Mouse (Mus musculus): ENCODE results near the gene Sbsn. TPM values are rescaled to one million over a fixed set of nuclear protein-coding genes. Genes with fewer than 3 reads are reported as not detected.

The Sbsn gene
- polyA plus RNA-seq, 1 experiment from 2014 or later, result 1.6 TPM

- WGBS, result 77% methylated on average over 9 of the region's 9 CpGs
- Histone ChIP-seq H3K4me2 (ENCODE audit: low read depth, low read length) (no peak overlapping the region), H3K27ac (ENCODE audit: low read length) (no peak overlapping the region), H3K4me1 (ENCODE audit: control insufficient read depth, insufficient read depth, low read length) (no peaks in the 10 kb centered on the region), H3K9ac (ENCODE audit: low read depth, low read length) (no peak overlapping the region), H3K36me3 (ENCODE audit: control insufficient read depth, insufficient read depth, low read length) (no peaks in the 10 kb centered on the region), H3K27me3 (replicated peaks; ENCODE audit: control insufficient read depth, insufficient read depth, low read length) (no peaks in the 10 kb centered on the region), H3K9me3 (ENCODE audit: control insufficient read depth, low read length) (no peaks in the 10 kb centered on the region), H3K4me3 (ENCODE audit: low read length) (no peak overlapping the region)
- ATAC-seq, result no peak
Measured at GRCm38 (mm10) chr7:30776104-30776503, 24.8 kb downstream of the Sbsn start.

GRCm38 (mm10) chr7:30777081-30777579 is 25.9 kb downstream of the Sbsn start:
- ATAC-seq, result no peak
- Histone ChIP-seq H3K9ac (ENCODE audit: low read depth, low read length) (no peak overlapping the region), H3K36me3 (ENCODE audit: control insufficient read depth, insufficient read depth, low read length) (no peaks in the 10 kb centered on the region), H3K27ac (ENCODE audit: low read length) (no peak overlapping the region), H3K27me3 (replicated peaks; ENCODE audit: control insufficient read depth, insufficient read depth, low read length) (no peaks in the 10 kb centered on the region), H3K4me2 (ENCODE audit: low read depth, low read length) (no peak overlapping the region), H3K4me3 (ENCODE audit: low read length) (no peak overlapping the region), H3K9me3 (ENCODE audit: control insufficient read depth, low read length) (no peaks in the 10 kb centered on the region), H3K4me1 (ENCODE audit: control insufficient read depth, insufficient read depth, low read length) (no peaks in the 10 kb centered on the region)
- 56% methylated on average over 7 of the region's 7 CpGs for WGBS

- H3K4me3 ChIP-seq (ENCODE audit: low read length), result no peak overlapping the region
- H3K36me3 ChIP-seq (ENCODE audit: control insufficient read depth, insufficient read depth, low read length), result no peaks in the 10 kb centered on the region
- no peak overlapping the region for H3K9ac ChIP-seq (ENCODE audit: low read depth, low read length)
- H3K4me2 ChIP-seq (ENCODE audit: low read depth, low read length), result no peak overlapping the region
- WGBS, result 85% methylated on average over 1 of the region's 1 CpGs
- no peak for ATAC-seq
- H3K27ac ChIP-seq (ENCODE audit: low read length), result no peak overlapping the region
- H3K9me3 ChIP-seq (ENCODE audit: control insufficient read depth, low read length), result no peaks in the 10 kb centered on the region
- H3K4me1 ChIP-seq (ENCODE audit: control insufficient read depth, insufficient read depth, low read length), result no peaks in the 10 kb centered on the region
- no peaks in the 10 kb centered on the region for H3K27me3 ChIP-seq (replicated peaks; ENCODE audit: control insufficient read depth, insufficient read depth, low read length)
Measured at GRCm38 (mm10) chr7:30777911-30778310, 26.6 kb downstream of the Sbsn start.

GRCm38 (mm10) chr7:30781792-30782191 is 30.5 kb downstream of the Sbsn start:
- H3K9ac ChIP-seq (ENCODE audit: low read depth, low read length), result no peak overlapping the region
- no peaks in the 10 kb centered on the region for H3K36me3 ChIP-seq (ENCODE audit: control insufficient read depth, insufficient read depth, low read length)
- no peak overlapping the region for H3K27ac ChIP-seq (ENCODE audit: low read length)
- H3K27me3 ChIP-seq (replicated peaks; ENCODE audit: control insufficient read depth, insufficient read depth, low read length), result no peaks in the 10 kb centered on the region
- H3K4me1 ChIP-seq (ENCODE audit: control insufficient read depth, insufficient read depth, low read length), result no peaks in the 10 kb centered on the region
- no peaks in the 10 kb centered on the region for H3K9me3 ChIP-seq (ENCODE audit: control insufficient read depth, low read length)
- no peak overlapping the region for H3K4me3 ChIP-seq (ENCODE audit: low read length)
- 61% methylated on average over 4 of the region's 4 CpGs for WGBS
- no peak for ATAC-seq
- H3K4me2 ChIP-seq (ENCODE audit: low read depth, low read length), result no peak overlapping the region

DNA sequence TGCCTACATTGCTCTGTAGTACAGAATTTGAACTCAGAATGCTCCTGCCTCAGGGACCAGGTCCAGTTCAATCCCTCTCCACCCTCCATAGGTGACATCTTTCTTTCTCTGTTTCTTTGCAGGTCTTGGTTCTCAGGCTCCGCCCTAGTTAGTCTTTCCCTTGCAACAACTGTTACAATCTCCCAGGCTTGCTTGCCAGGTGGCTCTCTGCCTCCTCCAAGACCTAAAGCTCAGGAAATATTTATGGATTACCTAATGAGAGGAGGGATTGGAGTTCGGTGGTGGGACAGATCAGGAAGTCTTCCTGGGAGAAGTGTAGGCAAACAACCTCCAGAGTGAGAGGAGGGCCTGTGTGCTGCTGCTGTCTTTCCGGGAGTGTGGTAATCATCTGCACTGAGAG is 31.4 kb downstream of the Sbsn start:
- no peak overlapping the region for H3K4me2 ChIP-seq (ENCODE audit: low read depth, low read length)
- H3K9me3 ChIP-seq (ENCODE audit: control insufficient read depth, low read length), result no peaks in the 10 kb centered on the region
- H3K9ac ChIP-seq (ENCODE audit: low read depth, low read length), result no peak overlapping the region
- ATAC-seq, result no peak
- no peaks in the 10 kb centered on the region for H3K27me3 ChIP-seq (replicated peaks; ENCODE audit: control insufficient read depth, insufficient read depth, low read length)
- 54% methylated on average over 3 of the region's 3 CpGs for WGBS
- no peaks in the 10 kb centered on the region for H3K36me3 ChIP-seq (ENCODE audit: control insufficient read depth, insufficient read depth, low read length)
- no peak overlapping the region for H3K4me3 ChIP-seq (ENCODE audit: low read length)
- no peaks in the 10 kb centered on the region for H3K4me1 ChIP-seq (ENCODE audit: control insufficient read depth, insufficient read depth, low read length)
- no peak overlapping the region for H3K27ac ChIP-seq (ENCODE audit: low read length)

DNA sequence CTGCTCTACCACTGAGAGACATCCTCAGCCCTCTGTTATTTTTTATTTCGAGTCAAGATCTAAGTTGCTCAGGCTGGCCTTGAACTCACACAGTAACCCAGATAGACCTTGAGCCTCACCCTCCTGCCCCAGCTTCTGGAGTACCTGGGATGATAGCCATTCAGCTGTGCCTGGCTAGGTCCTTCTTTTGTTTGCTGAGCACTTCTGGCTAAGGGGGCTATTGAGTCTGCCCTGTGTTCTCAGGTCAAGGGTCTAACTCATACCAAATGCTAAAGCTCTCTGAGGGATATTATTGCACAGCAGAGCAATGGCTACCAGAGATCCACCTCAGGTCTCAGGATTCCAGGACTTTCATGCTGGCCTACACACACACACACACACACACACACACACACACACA is 33.9 kb downstream of the Sbsn start:
- no peaks in the 10 kb centered on the region for H3K27me3 ChIP-seq (replicated peaks; ENCODE audit: control insufficient read depth, insufficient read depth, low read length)
- no peaks in the 10 kb centered on the region for H3K9me3 ChIP-seq (ENCODE audit: control insufficient read depth, low read length)
- no peak overlapping the region for H3K4me3 ChIP-seq (ENCODE audit: low read length)
- no peaks in the 10 kb centered on the region for H3K36me3 ChIP-seq (ENCODE audit: control insufficient read depth, insufficient read depth, low read length)
- H3K9ac ChIP-seq (ENCODE audit: low read depth, low read length), result no peak overlapping the region
- H3K27ac ChIP-seq (ENCODE audit: low read length), result no peak overlapping the region
- no peak overlapping the region for H3K4me2 ChIP-seq (ENCODE audit: low read depth, low read length)
- no peaks in the 10 kb centered on the region for H3K4me1 ChIP-seq (ENCODE audit: control insufficient read depth, insufficient read depth, low read length)
- ATAC-seq, result no peak; the same call in 1 of the 2 replicates
- WGBS, result 51% methylated on average over 1 of the region's 1 CpGs

DNA sequence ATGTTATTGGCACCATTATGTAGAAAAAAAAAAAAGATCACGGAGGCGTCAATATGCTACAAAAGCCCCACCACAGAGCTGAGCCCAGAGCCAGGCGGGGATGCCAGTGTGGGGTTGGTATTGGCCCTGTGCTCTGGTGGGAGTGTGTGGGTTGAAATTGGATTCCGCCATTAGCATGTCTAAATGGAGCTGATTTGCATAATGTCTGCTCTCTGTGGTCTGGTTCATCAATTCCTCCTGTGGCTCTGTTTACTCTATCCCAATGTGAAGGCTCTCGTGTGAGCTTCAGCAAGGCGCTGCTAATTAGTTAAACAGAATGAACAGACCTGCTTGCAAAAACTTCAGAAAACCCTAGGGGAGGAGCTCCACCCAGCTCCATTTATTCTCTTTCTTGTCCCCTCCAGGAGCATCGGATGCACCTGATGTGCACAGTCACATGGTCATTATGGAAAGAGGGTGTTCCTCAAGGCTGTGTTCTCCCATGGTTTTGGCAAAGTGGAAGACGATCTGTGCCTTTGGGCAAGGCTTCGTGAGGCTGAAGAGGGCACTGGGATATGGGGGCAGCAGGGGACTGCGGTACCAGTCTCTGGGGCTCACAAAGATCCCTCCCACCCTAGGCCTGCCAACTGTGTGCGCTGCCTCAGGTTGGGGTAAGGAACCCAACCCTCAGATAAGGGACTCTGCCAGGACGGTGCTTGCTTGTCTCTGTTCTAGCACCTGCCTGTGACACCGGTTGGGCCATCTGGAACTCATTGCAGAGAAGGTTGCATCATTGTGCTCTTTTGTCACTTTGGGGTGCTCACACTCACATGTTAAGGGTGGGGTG is 34.7 kb downstream of the Sbsn start:
- WGBS, result 63% methylated on average over 13 of the region's 13 CpGs
- Histone ChIP-seq H3K27ac (ENCODE audit: low read length) (no peak overlapping the region), H3K9ac (ENCODE audit: low read depth, low read length) (no peak overlapping the region), H3K36me3 (ENCODE audit: control insufficient read depth, insufficient read depth, low read length) (no peaks in the 10 kb centered on the region), H3K9me3 (ENCODE audit: control insufficient read depth, low read length) (no peaks in the 10 kb centered on the region), H3K27me3 (replicated peaks; ENCODE audit: control insufficient read depth, insufficient read depth, low read length) (no peaks in the 10 kb centered on the region), H3K4me3 (ENCODE audit: low read length) (no peak overlapping the region), H3K4me2 (ENCODE audit: low read depth, low read length) (no peak overlapping the region), H3K4me1 (ENCODE audit: control insufficient read depth, insufficient read depth, low read length) (no peaks in the 10 kb centered on the region)
- no peak for ATAC-seq

GRCm38 (mm10) chr7:30787377-30788022 is 36.2 kb downstream of the Sbsn start, which contains the start of gene Krtdap:
Gene Krtdap, plus strand, starts transcription at chr7:30787896.
- Histone ChIP-seq H3K9ac (ENCODE audit: low read depth, low read length) (no peak within 1 kb of the TSS), H3K36me3 (ENCODE audit: control insufficient read depth, insufficient read depth, low read length) (no peaks in the 10 kb centered on the region)
- ATAC-seq, result no peak

DNA sequence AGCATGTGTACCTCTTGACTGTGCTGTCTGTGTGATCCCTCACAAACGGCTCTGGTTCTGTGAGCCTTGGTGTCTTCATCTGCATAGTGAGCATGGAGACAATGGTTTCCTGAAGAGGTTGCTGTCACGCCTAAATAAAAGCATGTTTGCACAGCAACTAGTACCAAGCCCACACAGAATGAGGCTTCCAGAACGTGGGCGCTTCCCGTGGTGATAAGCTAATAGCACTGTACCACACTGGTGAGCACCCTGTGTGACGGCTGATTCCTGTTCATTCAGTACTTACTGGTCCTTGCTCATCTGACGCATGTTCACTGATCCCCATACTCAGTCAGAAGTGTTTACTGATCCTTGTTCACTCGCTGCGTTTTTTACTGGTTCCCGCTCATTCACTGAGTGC is 38.9 kb downstream of the Sbsn start:
- Histone ChIP-seq H3K9me3 (ENCODE audit: control insufficient read depth, low read length) (no peaks in the 10 kb centered on the region), H3K4me2 (ENCODE audit: low read depth, low read length) (no peak overlapping the region), H3K4me1 (ENCODE audit: control insufficient read depth, insufficient read depth, low read length) (no peaks in the 10 kb centered on the region), H3K36me3 (ENCODE audit: control insufficient read depth, insufficient read depth, low read length) (no peaks in the 10 kb centered on the region), H3K27ac (ENCODE audit: low read length) (no peak overlapping the region), H3K27me3 (replicated peaks; ENCODE audit: control insufficient read depth, insufficient read depth, low read length) (no peaks in the 10 kb centered on the region), H3K9ac (ENCODE audit: low read depth, low read length) (no peak overlapping the region), H3K4me3 (ENCODE audit: low read length) (no peak overlapping the region)
- WGBS, result 73% methylated on average over 10 of the region's 10 CpGs
- no peak for ATAC-seq

More at GRCm38 (mm10) chr7:30787377-30788022, 36.2 kb downstream of the Sbsn start, which contains the start of gene Krtdap:
- Histone ChIP-seq H3K27me3 (replicated peaks; ENCODE audit: control insufficient read depth, insufficient read depth, low read length) (no peaks in the 10 kb centered on the region), H3K4me2 (ENCODE audit: low read depth, low read length) (no peak within 1 kb of the TSS), H3K4me3 (ENCODE audit: low read length) (no peak within 1 kb of the TSS), H3K4me1 (ENCODE audit: control insufficient read depth, insufficient read depth, low read length) (no peaks in the 10 kb centered on the region), H3K9me3 (ENCODE audit: control insufficient read depth, low read length) (no peaks in the 10 kb centered on the region), H3K27ac (ENCODE audit: low read length) (no peak within 1 kb of the TSS)
- WGBS, result 52% methylated on average over 15 of the region's 15 CpGs

All from intestine, embryonic 16.5 days (tissue).